ENCODE assay signal across 10 mouse cellular contexts in genomic region chr13:103806210-103806851, GRCm38 (mm10). TPM values are rescaled to one million over a fixed set of nuclear protein-coding genes. Genes with fewer than 3 reads are reported as not detected.
DNase-seq lines count a peak whose midpoint lies in the region; ATAC-seq lines count a peak whose summit lies in the region.
"Had no signal": no experiment of that assay in that cellular context is flagged by ENCODE, and none has a peak within 500 bp of the region (broad histone marks: within the 10 kb centered on the region; RNA-seq: fewer than 3 reads in every experiment).

No protein-coding gene starts in this region.

- H3K4me1 ChIP-seq in hindbrain, embryonic 11.5 days (replicated peaks; ENCODE audit: control insufficient read depth, insufficient read depth, low read length), result no peaks in the 10 kb centered on the region; the same call in 1 of the 2 replicates
- H3K4me1 ChIP-seq in hindbrain, embryonic 10.5 days (replicated peaks), result peaks cover 9% of the 10 kb centered on the region
- H3K4me1 ChIP-seq in intestine, embryonic 16.5 days (ENCODE audit: control insufficient read depth, insufficient read depth, low read length), result no peaks in the 10 kb centered on the region

- H3K9ac ChIP-seq in hindbrain, embryonic 11.5 days (ENCODE audit: low read depth, low read length), result no peak overlapping the region
- H3K9ac ChIP-seq in intestine, embryonic 16.5 days (ENCODE audit: low read depth, low read length), result no peak overlapping the region
- H3K9ac ChIP-seq: embryonic facial prominence, embryonic 13.5 days had no signal

- ATAC-seq in hindbrain, embryonic 11.5 days (ENCODE audit: low FRiP score), result peak; percentile 45
- ATAC-seq in intestine, embryonic 16.5 days, result no peak

- no peaks in the 10 kb centered on the region for H3K27me3 ChIP-seq in hindbrain, embryonic 11.5 days (ENCODE audit: control insufficient read depth, insufficient read depth, low read length)
- H3K27me3 ChIP-seq in hindbrain, embryonic 10.5 days (ENCODE audit: insufficient read depth, poor library complexity, severe bottlenecking), result no peaks in the 10 kb centered on the region
- no peaks in the 10 kb centered on the region for H3K27me3 ChIP-seq in intestine, embryonic 16.5 days (replicated peaks; ENCODE audit: control insufficient read depth, insufficient read depth, low read length)
- H3K27me3 ChIP-seq: embryonic facial prominence, embryonic 13.5 days had no signal

- H3K4me3 ChIP-seq in hindbrain, embryonic 11.5 days (ENCODE audit: low read depth, low read length), result no peak overlapping the region
- no peak overlapping the region for H3K4me3 ChIP-seq in hindbrain, embryonic 10.5 days
- no peak overlapping the region for H3K4me3 ChIP-seq in intestine, embryonic 16.5 days (ENCODE audit: low read length)
- H3K4me3 ChIP-seq: embryonic facial prominence, embryonic 13.5 days had no signal

- H3K36me3 ChIP-seq in hindbrain, embryonic 11.5 days (ENCODE audit: control insufficient read depth, insufficient read depth, low read length), result no peaks in the 10 kb centered on the region
- H3K36me3 ChIP-seq in hindbrain, embryonic 10.5 days, result no peaks in the 10 kb centered on the region
- no peaks in the 10 kb centered on the region for H3K36me3 ChIP-seq in intestine, embryonic 16.5 days (ENCODE audit: control insufficient read depth, insufficient read depth, low read length)
- H3K36me3 ChIP-seq: embryonic facial prominence, embryonic 13.5 days; G1E had no signal

- H3K27ac ChIP-seq in hindbrain, embryonic 11.5 days (ENCODE audit: low read depth, low read length), result no peak overlapping the region
- no peak overlapping the region; the same call in 1 of the 2 replicates for H3K27ac ChIP-seq in hindbrain, embryonic 10.5 days
- no peak overlapping the region for H3K27ac ChIP-seq in intestine, embryonic 16.5 days (ENCODE audit: low read length)
- H3K27ac ChIP-seq: embryonic facial prominence, embryonic 13.5 days had no signal

- DNase-seq in hindbrain, embryonic 11.5 days (ENCODE audit: low spot score), result peak; percentile 10
- no peak for DNase-seq in hindbrain, embryonic 10.5 days (ENCODE audit: low spot score)
- DNase-seq in frontal cortex, postnatal 10 days (ENCODE audit: low spot score in 2 of 2), result peak; percentile 31 to 38
- peak; percentile 38 to 77 for DNase-seq in left cerebral cortex, adult 9 months (ENCODE audit: low spot score in 2 of 2)
- peak; percentile 69 for DNase-seq in skeletal muscle tissue, adult 2 months (ENCODE audit: low read depth, low spot score)
- DNase-seq in lung, postnatal 36 days, result no peak
- DNase-seq in kidney, postnatal 4 days, result no peak

- no peaks in the 10 kb centered on the region for H3K9me3 ChIP-seq in hindbrain, embryonic 11.5 days (ENCODE audit: control insufficient read depth, low read length)
- no peaks in the 10 kb centered on the region for H3K9me3 ChIP-seq in hindbrain, embryonic 10.5 days
- H3K9me3 ChIP-seq in intestine, embryonic 16.5 days (ENCODE audit: control insufficient read depth, low read length), result no peaks in the 10 kb centered on the region
- H3K9me3 ChIP-seq: embryonic facial prominence, embryonic 13.5 days had no signal

- WGBS in hindbrain, embryonic 11.5 days, result 43% methylated on average over 6 of the region's 6 CpGs
- 40% methylated on average over 6 of the region's 6 CpGs for WGBS in hindbrain, embryonic 10.5 days
- 58% methylated on average over 6 of the region's 6 CpGs for WGBS in intestine, embryonic 16.5 days

- no peak overlapping the region for H3K4me2 ChIP-seq in hindbrain, embryonic 11.5 days (replicated peaks; ENCODE audit: low read depth, low read length)
- no peak overlapping the region for H3K4me2 ChIP-seq in intestine, embryonic 16.5 days (ENCODE audit: low read depth, low read length)
- H3K4me2 ChIP-seq: embryonic facial prominence, embryonic 13.5 days had no signal

RNA-seq across cellular contexts. Expression of gene Srek1, which starts 31.9 kb away (rescaled TPM):
- 101 and 136 TPM in 2 replicates for polyA plus RNA-seq in hindbrain, embryonic 11.5 days (2014; fragmentation: Nextera tagmentation; extraction: Ambion mirVana)
- polyA plus RNA-seq in hindbrain, embryonic 10.5 days (2016; fragmentation: Nextera tagmentation; extraction: Ambion mirVana), result 66.0 and 87.0 TPM in 2 replicates
- polyA plus RNA-seq in intestine, embryonic 16.5 days (2015; fragmentation: Nextera tagmentation; extraction: Ambion mirVana), result 50.2 and 57.5 TPM in 2 replicates

Comparison
In these comparisons a context has a peak if more than half of its experiments do, and no peak if none do; other contexts are left out.
1. DNase-seq: peak in hindbrain, embryonic 11.5 days (single experiment), frontal cortex, postnatal 10 days (2 of 2), left cerebral cortex, adult 9 months (2 of 2) and skeletal muscle tissue, adult 2 months (single experiment); none in hindbrain, embryonic 10.5 days (single experiment), lung, postnatal 36 days (single experiment) and kidney, postnatal 4 days (0 of 2).